Mouse (Mus musculus) midbrain, embryonic 14.5 days (tissue): Measurements from ENCODE around the gene Baz1a. TPM values are rescaled to one million over a fixed set of nuclear protein-coding genes. Genes with fewer than 3 reads are reported as not detected.
"Not testable (repeated sequence)": the region's sequence is repeated elsewhere in the genome, so short reads cannot be mapped to it uniquely, and the experiment has no call there.

Experiments used
- ATAC-seq: fragments of 200-750 bp; cut with Nextera tagmentation; 2 replicates; pipeline ENCODE4 v1.8.0; 2017; ENCODE audit warnings: moderate number of reproducible peaks, moderate library complexity; ENCODE audit not compliant: low FRiP score, low TSS enrichment
- DNase-seq: peaks from one replicate; pipeline ENCODE4 v3.0.0-alpha.2; 2015
- H3K27ac ChIP-seq: fragments of 300-500 bp; sonication (generic); replicated peaks from 2 replicates; pipeline ENCODE4 v1.5.1; 2014; ENCODE audit warnings: mild to moderate bottlenecking, low read depth, low read length, moderate library complexity
- H3K27me3 ChIP-seq: fragments of 300-500 bp; sonication (generic); 2 replicates; pipeline ENCODE4 v1.6.1; 2014; ENCODE audit warnings: low read length, control low read depth, mixed read lengths; ENCODE audit not compliant: control insufficient read depth, insufficient read depth
- H3K36me3 ChIP-seq: fragments of 300-500 bp; sonication (generic); 2 replicates; pipeline ENCODE4 v1.6.1; 2014; ENCODE audit warnings: low read length, control low read depth; ENCODE audit not compliant: control insufficient read depth, insufficient read depth
- H3K4me1 ChIP-seq: fragments of 300-500 bp; sonication (generic); 2 replicates; pipeline ENCODE4 v1.6.1; 2014; ENCODE audit warnings: mild to moderate bottlenecking, antibody characterized with exemption, low read length, control low read depth; ENCODE audit not compliant: control insufficient read depth, insufficient read depth
- H3K4me2 ChIP-seq: fragments of 300-500 bp; sonication (generic); 2 replicates; pipeline ENCODE4 v1.6.1; 2014; ENCODE audit warnings: mild to moderate bottlenecking, low read length, moderate library complexity
- H3K4me3 ChIP-seq: fragments of 300-500 bp; sonication (generic); replicated peaks from 2 replicates; pipeline ENCODE4 v1.5.1; 2014; ENCODE audit warnings: low read depth, low read length
- H3K9ac ChIP-seq: fragments of 300-500 bp; sonication (generic); replicated peaks from 2 replicates; pipeline ENCODE4 v1.6.1; 2014; ENCODE audit warnings: mild to moderate bottlenecking, low read length, moderate library complexity
- H3K9me3 ChIP-seq: fragments of 300-500 bp; sonication (generic); 2 replicates; pipeline ENCODE4 v1.6.1; 2016; ENCODE audit warnings: low read length, control low read depth, mixed read lengths; ENCODE audit not compliant: control insufficient read depth
- WGBS: fragments of 180-500 bp; shearing (Covaris S2); extraction: QIAGEN DNeasy Blood & Tissue Kit; methylation state at CpG from one replicate; pipeline ENCODE4 v1.1.7; 2014; 5-methylcytosine and 5-hydroxymethylcytosine counted together
- polyA plus RNA-seq: library from polyadenylated mRNA; unstranded; fragments of >200 nt; fragmentation: Nextera tagmentation; extraction: Ambion mirVana; gene quantifications from 2 replicates; pipeline ENCODE4 v1.2.1, GENCODE M21; 2014

Baz1a gene
- polyA plus RNA-seq, 1 experiment from 2014 or later: 8.5 TPM

DNA sequence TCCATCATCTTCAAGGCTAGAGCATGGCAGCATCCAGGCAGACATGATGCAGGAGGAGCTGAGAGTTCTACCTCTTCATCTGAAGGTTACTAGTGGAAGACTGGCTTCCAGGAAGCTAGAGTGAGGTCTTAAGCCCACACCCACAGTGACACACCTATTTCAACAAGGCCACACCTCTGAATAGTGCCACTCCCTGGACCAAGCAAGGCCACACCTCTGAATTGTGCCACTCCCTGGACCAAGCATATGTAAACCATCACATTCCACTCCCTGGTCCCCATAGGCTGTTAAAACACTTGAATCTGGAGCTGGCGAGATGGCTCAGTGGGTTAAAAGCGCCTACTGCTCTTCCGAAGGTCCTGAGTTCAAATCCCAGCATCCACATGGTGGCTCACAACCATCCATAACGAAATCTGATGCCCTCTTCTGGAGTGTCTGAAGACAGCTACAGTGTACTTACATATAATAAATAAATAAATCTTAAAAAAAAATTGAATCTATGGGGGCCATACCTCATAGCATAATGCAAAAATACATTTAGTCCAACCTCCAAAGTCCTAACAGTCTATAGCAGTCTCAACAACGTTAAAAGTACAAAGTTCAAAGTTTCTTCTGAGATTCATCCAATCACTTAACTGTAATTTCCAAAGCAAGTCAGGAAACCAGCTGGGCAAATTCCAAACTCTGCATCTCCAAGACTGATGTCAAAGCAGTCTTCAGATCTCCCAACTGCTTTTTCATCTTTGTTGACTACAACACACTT lies 76.4 kb downstream of the Baz1a start:
- 96% methylated on average over 5 of the region's 5 CpGs for WGBS
- ATAC-seq, H3K9me3 ChIP-seq: not testable (repeated sequence)

DNA sequence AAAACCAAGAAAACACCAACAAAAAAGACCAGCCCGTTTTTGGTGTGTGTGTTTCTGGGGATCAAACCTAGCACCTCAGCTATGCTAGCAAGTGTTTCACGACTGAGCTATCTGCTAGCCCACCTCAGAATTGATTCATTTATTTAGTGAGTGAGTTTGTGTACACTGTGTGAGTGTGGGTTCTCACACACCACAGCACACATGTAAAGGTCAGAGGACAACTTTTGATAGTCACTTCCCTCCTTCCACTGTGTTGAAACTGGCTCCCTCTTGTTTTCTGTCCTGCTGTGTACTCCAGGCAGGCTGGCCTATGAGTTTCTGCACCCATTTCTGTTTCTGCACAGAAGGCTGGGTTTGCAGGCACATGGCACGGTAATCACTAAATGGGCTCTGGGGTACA lies 103.8 kb downstream of the Baz1a start:
- Histone ChIP-seq H3K4me3 (no peak overlapping the region), H3K9me3 (no peaks in the 10 kb centered on the region), H3K4me1 (no peaks in the 10 kb centered on the region), H3K27ac (no peak overlapping the region), H3K27me3 (no peaks in the 10 kb centered on the region), H3K9ac (no peak overlapping the region), H3K4me2 (no peak overlapping the region), H3K36me3 (peaks cover 39% of the 10 kb centered on the region)
- DNase-seq (no peak), ATAC-seq (no peak)
- 92% methylated on average over 3 of the region's 3 CpGs for WGBS

More for the DNA sequence above, 76.4 kb downstream of the Baz1a start:
- H3K27me3 ChIP-seq, H3K4me1 ChIP-seq, H3K27ac ChIP-seq, H3K9ac ChIP-seq, H3K4me2 ChIP-seq, H3K36me3 ChIP-seq, DNase-seq, H3K4me3 ChIP-seq: not testable (repeated sequence)

DNA sequence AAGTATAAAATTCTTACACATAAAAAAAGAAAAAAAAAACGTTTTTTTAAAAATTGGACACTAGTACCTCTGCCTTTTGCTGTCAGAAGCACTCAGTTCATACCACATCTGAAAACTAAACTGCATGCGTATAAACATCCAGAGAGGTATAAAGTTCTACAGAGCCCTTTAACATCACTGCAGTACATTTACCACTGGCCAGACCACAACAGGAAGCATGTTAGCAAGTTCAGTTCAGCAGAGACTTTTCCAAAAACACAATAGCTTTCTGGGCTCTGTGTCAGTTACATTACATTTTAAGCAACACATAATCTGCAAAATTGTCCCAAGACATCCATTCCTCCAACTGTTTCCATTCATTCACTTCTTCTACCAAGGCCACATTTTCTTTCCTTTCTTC lies 121.6 kb downstream of the Baz1a start:
- not testable (repeated sequence) for H3K4me2 ChIP-seq, H3K27me3 ChIP-seq, DNase-seq, H3K4me3 ChIP-seq, ATAC-seq, H3K9ac ChIP-seq, H3K4me1 ChIP-seq, H3K27ac ChIP-seq, H3K36me3 ChIP-seq, H3K9me3 ChIP-seq
- 34% methylated on average over 1 of the region's 2 CpGs for WGBS

DNA sequence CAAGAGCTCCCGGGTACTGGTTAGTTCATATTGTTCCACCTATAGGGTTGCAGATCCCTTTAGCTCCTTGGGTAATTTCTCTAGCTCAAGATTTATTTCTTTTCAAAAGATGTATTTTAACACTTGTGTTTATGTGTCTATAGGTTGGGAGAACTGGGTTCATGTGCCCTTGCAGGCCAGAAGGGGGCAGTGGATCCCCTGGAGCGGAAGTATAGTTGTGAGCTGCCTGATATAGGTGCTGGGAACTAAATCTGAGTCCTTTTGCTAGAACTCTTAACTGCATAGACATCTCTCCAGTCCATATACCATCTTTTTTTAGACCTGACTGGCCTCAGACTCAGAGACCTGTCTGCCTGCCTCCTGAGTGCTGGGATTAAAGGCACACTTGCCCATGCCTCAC lies 123.7 kb downstream of the Baz1a start:
- H3K9ac ChIP-seq: no peak overlapping the region
- no peak overlapping the region for H3K4me2 ChIP-seq
- ATAC-seq: no peak
- no peaks in the 10 kb centered on the region for H3K9me3 ChIP-seq
- peaks cover 3% of the 10 kb centered on the region; the same call in 1 of the 2 replicates for H3K36me3 ChIP-seq
- H3K27ac ChIP-seq: no peak overlapping the region
- H3K4me1 ChIP-seq: no peaks in the 10 kb centered on the region
- no peaks in the 10 kb centered on the region for H3K27me3 ChIP-seq
- H3K4me3 ChIP-seq: no peak overlapping the region
- WGBS: 94% methylated on average over 2 of the region's 2 CpGs
- no peak for DNase-seq

DNA sequence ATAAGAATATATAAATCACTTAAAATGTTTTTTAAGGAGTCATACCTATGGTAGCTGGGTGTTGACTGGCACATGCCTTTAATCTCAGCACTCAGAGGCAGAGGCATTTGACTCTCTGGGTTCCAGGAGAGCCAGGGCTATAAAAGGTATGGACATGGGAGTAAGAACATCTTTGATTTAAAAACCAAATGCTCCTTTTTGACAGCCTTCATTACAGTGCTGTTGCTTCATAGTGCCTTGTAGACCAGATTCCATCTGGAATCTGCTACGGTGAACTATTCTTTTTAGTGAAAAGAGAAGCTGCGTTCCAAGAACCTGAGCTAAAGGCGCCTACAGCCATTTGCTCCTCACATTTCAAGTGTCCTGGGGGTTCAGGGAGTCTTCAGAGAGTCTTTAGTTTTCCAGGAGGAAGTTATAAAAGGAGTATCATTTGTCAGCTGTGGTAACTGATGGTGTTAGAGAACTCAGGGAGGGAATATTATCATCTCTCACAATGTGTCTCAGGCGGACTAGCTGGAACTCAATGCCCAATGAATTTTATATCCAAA lies 126.5 kb downstream of the Baz1a start:
- Histone ChIP-seq H3K9me3 (no peaks in the 10 kb centered on the region), H3K36me3 (no peaks in the 10 kb centered on the region), H3K27ac (no peak overlapping the region), H3K9ac (no peak overlapping the region), H3K4me3 (no peak overlapping the region), H3K27me3 (no peaks in the 10 kb centered on the region), H3K4me1 (no peaks in the 10 kb centered on the region), H3K4me2 (no peak overlapping the region)
- 91% methylated on average over 4 of the region's 4 CpGs for WGBS
- ATAC-seq (no peak), DNase-seq (no peak)

DNA sequence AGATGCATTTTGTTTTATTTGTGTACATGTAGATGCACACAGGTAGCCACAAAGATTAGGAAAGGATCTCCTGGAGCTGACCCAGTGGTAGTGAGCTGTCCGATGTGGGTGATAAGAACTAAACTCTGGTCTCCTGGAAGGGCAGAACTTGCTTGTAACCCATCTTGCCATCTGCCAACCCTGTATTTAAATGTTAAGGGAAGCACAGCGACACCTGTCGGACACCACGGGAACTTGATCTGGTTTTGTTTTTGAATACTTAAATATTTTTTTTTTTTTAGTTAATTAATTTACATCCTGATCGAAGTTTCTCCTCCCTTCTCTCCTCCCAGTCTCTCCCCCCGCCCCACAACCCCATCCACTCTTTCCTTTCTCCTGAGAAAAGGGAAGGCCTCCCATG lies 134.5 kb downstream of the Baz1a start:
- H3K36me3 ChIP-seq: no peaks in the 10 kb centered on the region
- H3K9ac ChIP-seq: no peak overlapping the region
- H3K4me1 ChIP-seq: no peaks in the 10 kb centered on the region
- no peaks in the 10 kb centered on the region for H3K9me3 ChIP-seq
- no peak overlapping the region for H3K4me3 ChIP-seq
- no peak overlapping the region for H3K27ac ChIP-seq
- ATAC-seq: no peak
- 14% methylated on average over 6 of the region's 6 CpGs for WGBS
- peak; percentile 84 for DNase-seq
- H3K4me2 ChIP-seq: no peak overlapping the region
- no peaks in the 10 kb centered on the region for H3K27me3 ChIP-seq

DNA sequence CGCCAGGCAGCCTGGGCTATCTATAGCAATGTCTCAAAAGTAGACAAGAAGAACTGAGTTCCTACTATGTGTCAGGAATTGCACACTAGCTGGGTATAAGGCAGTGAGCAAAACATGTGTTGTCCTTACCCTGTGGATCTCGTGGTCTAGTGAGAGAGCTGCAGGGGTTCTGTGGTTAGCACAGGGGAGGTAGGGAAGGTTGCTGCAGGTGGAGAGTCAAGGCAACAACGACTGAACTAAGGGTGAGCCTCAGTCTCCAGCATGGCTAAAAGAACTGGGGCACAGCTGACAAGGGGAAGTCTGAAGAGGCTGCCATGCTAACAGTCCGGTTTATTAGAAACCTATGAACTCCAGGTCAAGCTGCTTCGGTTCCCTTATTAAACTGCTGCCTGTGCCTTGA lies 134.9 kb downstream of the Baz1a start:
- Histone ChIP-seq H3K4me3 (no peak overlapping the region), H3K9me3 (no peaks in the 10 kb centered on the region), H3K27ac (no peak overlapping the region), H3K4me1 (no peaks in the 10 kb centered on the region), H3K9ac (no peak overlapping the region), H3K36me3 (no peaks in the 10 kb centered on the region), H3K27me3 (no peaks in the 10 kb centered on the region), H3K4me2 (no peak overlapping the region)
- DNase-seq (no peak), ATAC-seq (no peak)
- 78% methylated on average over 5 of the region's 5 CpGs for WGBS

DNA sequence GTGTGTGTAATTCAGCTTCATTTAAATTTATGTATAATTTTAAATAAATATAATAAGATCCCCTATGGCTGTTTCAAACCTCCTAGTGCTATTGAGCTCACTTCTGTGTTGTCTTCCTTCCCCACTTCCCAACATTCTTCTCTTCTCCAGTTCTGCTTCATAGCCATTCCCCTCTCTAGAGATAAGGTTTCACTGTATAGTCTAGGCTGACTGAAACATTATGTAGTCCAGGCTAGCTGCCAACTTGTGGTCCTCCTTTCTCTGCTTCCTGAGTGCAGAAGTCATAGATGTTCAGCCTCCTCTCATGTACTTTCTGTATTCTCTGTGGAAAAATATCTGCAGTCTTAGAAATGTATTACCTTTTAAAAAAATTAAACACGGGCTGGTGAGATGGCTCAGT lies 136.3 kb downstream of the Baz1a start:
- Histone ChIP-seq H3K4me1 (no peaks in the 10 kb centered on the region), H3K9me3 (no peaks in the 10 kb centered on the region), H3K9ac (no peak overlapping the region), H3K27me3 (no peaks in the 10 kb centered on the region), H3K4me3 (no peak overlapping the region), H3K4me2 (no peak overlapping the region), H3K27ac (no peak overlapping the region), H3K36me3 (no peaks in the 10 kb centered on the region)
- DNase-seq: no peak
- no peak for ATAC-seq
- WGBS: 85% methylated on average over 1 of the region's 1 CpGs

DNA sequence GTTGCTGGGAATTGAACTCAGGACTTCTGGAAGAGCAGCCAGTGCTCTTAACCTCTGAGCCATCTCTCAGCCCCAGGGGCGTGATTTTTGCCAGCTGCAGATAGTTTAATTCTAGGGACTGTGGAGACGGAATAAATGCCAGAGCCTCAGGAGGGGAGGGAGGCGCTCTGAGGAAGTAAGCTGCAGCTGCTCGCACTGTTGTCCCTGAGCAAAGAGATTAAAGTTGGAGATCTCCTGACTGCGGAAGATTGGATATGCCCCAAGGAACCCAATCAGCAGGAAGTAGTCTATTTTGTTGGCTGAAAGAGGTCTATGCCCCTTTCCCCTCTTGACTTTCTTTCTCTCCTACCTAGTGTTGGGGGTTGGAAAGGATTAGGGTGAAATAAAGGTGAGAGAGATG lies 137.3 kb downstream of the Baz1a start:
- Histone ChIP-seq H3K27ac (no peak overlapping the region), H3K9ac (no peak overlapping the region), H3K27me3 (no peaks in the 10 kb centered on the region), H3K4me3 (no peak overlapping the region), H3K4me1 (no peaks in the 10 kb centered on the region), H3K9me3 (no peaks in the 10 kb centered on the region), H3K4me2 (no peak overlapping the region), H3K36me3 (no peaks in the 10 kb centered on the region)
- 20% methylated on average over 5 of the region's 5 CpGs for WGBS
- ATAC-seq (no peak), DNase-seq (no peak)
